Mouse (Mus musculus) stomach, postnatal 0 days (tissue): ENCODE measurements at regions not wholly inside any gene's neighbourhood (a gene's known extent, or its start where the extent isn't known, plus 50 kb on each side); places are given as distances from the start of the nearest gene placed in this dataset.

Experiments used
- ATAC-seq: fragments of 200-750 bp; cut with Nextera tagmentation; 2 replicates; pipeline ENCODE4 v1.8.0; 2017; ENCODE audit not compliant: low FRiP score, low TSS enrichment
- DNase-seq: peaks from one replicate; pipeline ENCODE4 v3.0.0-alpha.2; 2016; ENCODE audit warnings: low spot score
- H3K27ac ChIP-seq: fragments of 300-500 bp; sonication (generic); replicated peaks from 2 replicates; pipeline ENCODE4 v1.5.1; 2014; ENCODE audit warnings: mild to moderate bottlenecking, control low read depth
- H3K27me3 ChIP-seq: fragments of 300-500 bp; sonication (generic); 2 replicates; pipeline ENCODE4 v1.6.1; 2014; ENCODE audit warnings: low read length; ENCODE audit not compliant: control insufficient read depth, insufficient read depth
- H3K36me3 ChIP-seq: fragments of 300-500 bp; sonication (generic); 2 replicates; pipeline ENCODE4 v1.6.1; 2014; ENCODE audit warnings: low read length, mixed read lengths; ENCODE audit not compliant: control insufficient read depth, insufficient read depth
- H3K4me1 ChIP-seq: fragments of 300-500 bp; sonication (generic); replicated peaks from 2 replicates; pipeline ENCODE4 v1.6.1; 2014; ENCODE audit warnings: antibody characterized with exemption; ENCODE audit not compliant: control insufficient read depth, insufficient read depth
- H3K4me2 ChIP-seq: fragments of 300-500 bp; sonication (generic); replicated peaks from 2 replicates; pipeline ENCODE4 v1.6.1; 2014; ENCODE audit warnings: low read depth, mild to moderate bottlenecking, control low read depth, moderate library complexity
- H3K4me3 ChIP-seq: fragments of 300-500 bp; sonication (generic); 2 replicates; pipeline ENCODE4 v1.5.1; 2014; ENCODE audit warnings: low read depth, low read length, control low read depth
- H3K9ac ChIP-seq: fragments of 300-500 bp; sonication (generic); 2 replicates; pipeline ENCODE4 v1.6.1; 2014; ENCODE audit warnings: mild to moderate bottlenecking, low read length, control low read depth, mixed read lengths
- H3K9me3 ChIP-seq: fragments of 300-500 bp; sonication (generic); 2 replicates; pipeline ENCODE4 v1.6.1; 2016; ENCODE audit warnings: low read length; ENCODE audit not compliant: control insufficient read depth
- CTCF ChIP-seq: IDR thresholded peaks from 2 replicates; pipeline ENCODE4 v1.5.1; 2016; ENCODE audit warnings: antibody characterized with exemption, low read depth, mild to moderate bottlenecking, moderate library complexity
- EP300 ChIP-seq: optimal IDR thresholded peaks from 2 replicates; pipeline ENCODE3; 2016; ENCODE audit warnings: antibody characterized with exemption
- WGBS: fragments of 180-500 bp; shearing (Covaris S2); extraction: QIAGEN DNeasy Blood & Tissue Kit; methylation state at CpG from one replicate; pipeline ENCODE4 v1.1.7; 2014; 5-methylcytosine and 5-hydroxymethylcytosine counted together

- Histone ChIP-seq H3K4me2 (no peak overlapping the region), H3K9ac (no peak overlapping the region)
Measured at GRCm38 (mm10) chr1:41275642-41276041, 470.2 kb downstream of the Tmem182 start.

DNA sequence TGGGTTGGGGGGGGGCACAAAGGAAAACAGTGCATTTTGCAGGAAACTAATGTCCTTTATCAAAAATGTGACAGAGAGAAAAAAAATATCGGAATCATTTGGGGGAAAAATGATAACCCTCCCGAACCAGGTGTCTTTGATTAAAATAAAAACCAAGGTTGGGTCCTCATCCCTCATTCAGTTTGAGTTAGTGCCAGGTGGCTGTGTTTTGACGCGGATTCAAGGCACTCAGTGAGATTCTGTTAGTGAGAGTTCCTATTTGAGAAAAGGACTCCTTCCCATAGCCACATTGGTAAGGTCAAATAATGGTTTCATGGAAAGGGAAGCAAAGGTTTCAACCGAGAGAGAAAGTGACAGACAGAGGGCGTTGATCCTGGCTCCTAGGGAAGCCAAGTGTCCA lies 470.9 kb downstream of the Tmem182 start:
- Histone ChIP-seq H3K27me3 (no peaks in the 10 kb centered on the region), H3K9me3 (no peaks in the 10 kb centered on the region), H3K27ac (no peak overlapping the region), H3K4me3 (no peak overlapping the region), H3K9ac (no peak overlapping the region), H3K36me3 (no peaks in the 10 kb centered on the region), H3K4me2 (no peak overlapping the region), H3K4me1 (no peaks in the 10 kb centered on the region)
- WGBS: 63% methylated on average over 6 of the region's 6 CpGs
- no peak for DNase-seq
- no peak for TF ChIP-seq EP300
- no peak for TF ChIP-seq CTCF
- ATAC-seq: no peak

More at GRCm38 (mm10) chr1:41275642-41276041, 470.2 kb downstream of the Tmem182 start:
- no peak for ATAC-seq
- no peak for DNase-seq
- no peak overlapping the region for H3K4me3 ChIP-seq
- WGBS: 38% methylated on average over 6 of the region's 6 CpGs
- H3K9me3 ChIP-seq: no peaks in the 10 kb centered on the region
- H3K4me1 ChIP-seq: no peaks in the 10 kb centered on the region
- no peaks in the 10 kb centered on the region for H3K27me3 ChIP-seq
- no peaks in the 10 kb centered on the region for H3K36me3 ChIP-seq
- no peak overlapping the region for H3K27ac ChIP-seq
- no peak for TF ChIP-seq CTCF
- no peak for TF ChIP-seq EP300

DNA sequence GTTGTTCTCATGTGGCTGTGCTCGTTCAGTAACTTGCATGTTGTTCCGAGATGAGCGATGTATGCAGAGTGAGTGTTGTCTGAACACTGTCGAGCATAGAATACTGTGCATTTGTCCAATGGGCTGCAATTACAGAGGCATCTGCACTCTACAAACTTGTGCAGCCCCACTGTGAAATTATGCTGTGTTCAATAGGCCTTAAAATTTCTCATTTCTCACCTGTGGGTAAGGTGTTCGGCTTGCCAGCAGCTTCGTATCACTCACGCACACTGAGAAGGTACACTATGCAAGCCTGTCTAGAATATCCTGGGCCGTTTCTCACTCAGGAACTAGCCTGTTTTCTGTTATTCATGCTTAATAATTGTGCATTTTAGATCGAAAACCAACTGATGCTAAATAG lies 479.8 kb downstream of the Tmem182 start:
- Histone ChIP-seq H3K9me3 (no peaks in the 10 kb centered on the region), H3K4me3 (no peak overlapping the region), H3K27me3 (no peaks in the 10 kb centered on the region), H3K4me1 (no peaks in the 10 kb centered on the region), H3K9ac (no peak overlapping the region), H3K36me3 (no peaks in the 10 kb centered on the region), H3K4me2 (no peak overlapping the region), H3K27ac (no peak overlapping the region)
- TF ChIP-seq CTCF: no peak
- no peak for TF ChIP-seq EP300
- no peak for DNase-seq
- no peak for ATAC-seq
- 86% methylated on average over 9 of the region's 9 CpGs for WGBS

DNA sequence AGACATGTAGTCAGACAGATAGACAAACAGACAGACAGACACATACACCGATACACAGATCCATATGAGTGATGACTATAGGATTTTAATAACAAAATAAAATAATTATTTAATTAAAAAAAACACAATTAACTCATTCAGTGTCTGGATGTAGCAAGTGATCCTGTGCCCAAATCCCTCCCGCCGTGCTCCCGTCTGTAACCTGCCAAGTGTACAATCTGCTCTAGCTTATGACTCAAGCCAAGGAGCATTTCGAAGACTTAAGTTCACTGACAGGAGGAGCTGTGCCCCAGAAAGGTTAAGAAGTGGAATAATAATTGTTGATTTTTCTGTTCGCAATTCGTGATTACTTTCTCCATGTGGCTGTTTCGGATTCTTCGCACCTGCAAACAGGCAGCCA lies 480.8 kb downstream of the Tmem182 start:
- H3K9me3 ChIP-seq: no peaks in the 10 kb centered on the region

GRCm38 (mm10) chr1:41326861-41327480 lies 521.6 kb downstream of the Tmem182 start:
- 50% methylated on average over 3 of the region's 3 CpGs for WGBS
- no peak overlapping the region for H3K4me2 ChIP-seq
- H3K9me3 ChIP-seq: no peaks in the 10 kb centered on the region
- no peaks in the 10 kb centered on the region for H3K36me3 ChIP-seq
- no peaks in the 10 kb centered on the region for H3K27me3 ChIP-seq
- H3K4me1 ChIP-seq: no peaks in the 10 kb centered on the region
- ATAC-seq: no peak
- no peak overlapping the region for H3K9ac ChIP-seq
- TF ChIP-seq EP300: no peak
- no peak for TF ChIP-seq CTCF
- H3K4me3 ChIP-seq: no peak overlapping the region
- no peak for DNase-seq
- no peak overlapping the region for H3K27ac ChIP-seq

More for the DNA sequence above, 480.8 kb downstream of the Tmem182 start:
- DNase-seq (no peak), ATAC-seq (no peak)
- no peaks in the 10 kb centered on the region for H3K4me1 ChIP-seq
- 87% methylated on average over 9 of the region's 9 CpGs for WGBS
- H3K9ac ChIP-seq: no peak overlapping the region
- no peaks in the 10 kb centered on the region for H3K27me3 ChIP-seq
- no peak overlapping the region for H3K27ac ChIP-seq
- H3K4me3 ChIP-seq: no peak overlapping the region
- H3K4me2 ChIP-seq: no peak overlapping the region
- H3K36me3 ChIP-seq: no peaks in the 10 kb centered on the region
- TF ChIP-seq EP300 (no peak), CTCF (no peak)

- WGBS: 64% methylated on average over 16 of the region's 16 CpGs
- no peak overlapping the region for H3K9ac ChIP-seq
- H3K27me3 ChIP-seq: no peaks in the 10 kb centered on the region
- H3K27ac ChIP-seq: no peak overlapping the region
- TF ChIP-seq EP300: no peak
- no peak for TF ChIP-seq CTCF
- no peaks in the 10 kb centered on the region for H3K4me1 ChIP-seq
- H3K4me3 ChIP-seq: no peak overlapping the region
- H3K36me3 ChIP-seq: no peaks in the 10 kb centered on the region
- H3K4me2 ChIP-seq: no peak overlapping the region
- no peaks in the 10 kb centered on the region for H3K9me3 ChIP-seq
- ATAC-seq (no peak), DNase-seq (no peak)
Measured at GRCm38 (mm10) chr1:41349798-41350758, 544.7 kb downstream of the Tmem182 start.
